Mouse (Mus musculus) ovary, postnatal 10 days (tissue): ENCODE measurements at regions not wholly inside any gene's neighbourhood (a gene's known extent, or its start where the extent isn't known, plus 50 kb on each side); places are given as distances from the start of the nearest gene placed in this dataset.

Experiments used
- DNase-seq: peaks from one replicate; pipeline ENCODE4 v3.0.0; 2022; ENCODE audit warnings: low spot score

DNA sequence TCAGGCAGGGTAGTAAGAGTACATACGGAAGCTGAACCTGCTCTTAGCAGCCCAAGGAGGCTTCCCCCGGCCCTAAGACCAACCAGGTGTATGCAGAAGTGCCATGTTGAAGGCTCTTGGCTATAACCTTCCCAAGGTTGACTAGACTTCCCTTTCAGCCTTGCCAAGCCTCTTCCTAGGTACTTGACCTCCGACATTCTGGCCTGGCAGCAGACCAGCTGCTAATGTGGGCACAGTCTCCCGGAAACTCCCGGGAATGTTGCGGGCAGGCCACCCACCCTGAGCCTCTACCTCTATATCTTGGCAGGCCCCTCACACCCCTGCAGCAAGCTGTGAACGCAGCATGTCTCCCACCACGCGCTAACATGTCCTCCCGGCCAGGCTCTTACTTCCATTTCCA, 201.1 kb downstream of the Thbs2 start:
- no peak for DNase-seq

DNA sequence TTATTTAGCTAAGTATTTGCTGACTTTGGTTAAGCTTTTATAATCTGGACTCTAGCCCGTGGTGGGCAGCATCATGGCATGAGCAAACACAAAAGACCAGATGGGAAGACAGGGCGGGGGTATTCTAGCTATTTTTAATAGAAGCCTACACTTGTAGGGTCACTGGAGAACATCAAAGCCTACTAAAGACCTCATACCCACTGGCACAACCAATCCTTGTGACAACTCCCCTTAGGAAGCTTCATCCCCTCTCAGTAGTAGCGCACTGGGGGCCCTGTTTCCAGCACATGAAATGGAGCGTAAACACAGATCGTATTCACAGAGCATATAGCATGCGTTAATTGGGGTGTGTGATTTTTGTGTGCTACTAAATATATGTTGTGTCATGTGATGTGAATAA, 202.4 kb downstream of the Smoc2 start:
- DNase-seq, result no peak

DNA sequence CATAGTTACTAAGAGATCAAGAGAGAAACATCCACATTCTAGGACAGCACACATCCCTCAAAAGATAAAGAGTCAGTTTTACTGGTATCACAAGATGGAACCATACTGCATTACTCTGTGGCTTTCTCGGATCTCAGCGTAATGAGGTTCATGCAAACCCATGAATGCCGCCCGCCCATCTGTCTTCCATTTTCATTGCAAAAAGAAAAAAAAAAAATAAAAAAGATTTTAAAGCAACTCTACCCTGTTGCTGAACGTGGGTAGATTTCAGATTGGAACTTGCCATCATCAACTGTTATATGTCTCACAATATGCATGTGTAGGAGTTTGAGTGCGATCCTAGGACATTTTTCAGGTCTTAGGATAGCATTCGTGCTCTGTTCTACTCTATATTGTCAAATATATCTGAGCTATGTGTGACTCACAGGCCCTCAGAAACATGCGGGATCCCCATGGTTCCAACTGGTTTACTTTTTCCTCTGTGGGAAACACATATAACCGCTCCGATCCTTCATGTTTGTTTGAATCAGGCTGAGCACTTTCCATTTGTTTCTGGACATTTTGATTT, 199.7 kb downstream of the Smoc2 start:
- no peak for DNase-seq

DNA sequence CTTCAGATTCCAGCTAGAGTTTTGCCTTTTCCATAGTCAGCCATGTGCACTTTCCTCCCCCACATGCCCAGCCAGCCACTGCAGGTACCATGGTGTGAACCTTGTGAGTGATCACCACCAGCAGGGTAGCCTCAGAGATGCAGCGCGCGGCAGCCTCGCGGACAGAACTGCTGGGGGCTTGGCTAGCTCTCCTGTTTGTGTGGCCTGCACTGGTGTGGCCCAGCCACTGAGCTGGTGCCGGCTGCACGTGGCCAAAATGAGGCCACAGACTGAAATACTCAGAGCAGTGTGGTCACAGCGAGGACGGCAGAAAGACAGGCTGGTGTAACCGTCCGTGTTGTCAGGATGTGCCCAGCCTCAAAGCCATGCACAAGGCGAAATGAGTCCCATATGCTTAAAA, 197.4 kb downstream of the Smoc2 start:
- no peak for DNase-seq

DNA sequence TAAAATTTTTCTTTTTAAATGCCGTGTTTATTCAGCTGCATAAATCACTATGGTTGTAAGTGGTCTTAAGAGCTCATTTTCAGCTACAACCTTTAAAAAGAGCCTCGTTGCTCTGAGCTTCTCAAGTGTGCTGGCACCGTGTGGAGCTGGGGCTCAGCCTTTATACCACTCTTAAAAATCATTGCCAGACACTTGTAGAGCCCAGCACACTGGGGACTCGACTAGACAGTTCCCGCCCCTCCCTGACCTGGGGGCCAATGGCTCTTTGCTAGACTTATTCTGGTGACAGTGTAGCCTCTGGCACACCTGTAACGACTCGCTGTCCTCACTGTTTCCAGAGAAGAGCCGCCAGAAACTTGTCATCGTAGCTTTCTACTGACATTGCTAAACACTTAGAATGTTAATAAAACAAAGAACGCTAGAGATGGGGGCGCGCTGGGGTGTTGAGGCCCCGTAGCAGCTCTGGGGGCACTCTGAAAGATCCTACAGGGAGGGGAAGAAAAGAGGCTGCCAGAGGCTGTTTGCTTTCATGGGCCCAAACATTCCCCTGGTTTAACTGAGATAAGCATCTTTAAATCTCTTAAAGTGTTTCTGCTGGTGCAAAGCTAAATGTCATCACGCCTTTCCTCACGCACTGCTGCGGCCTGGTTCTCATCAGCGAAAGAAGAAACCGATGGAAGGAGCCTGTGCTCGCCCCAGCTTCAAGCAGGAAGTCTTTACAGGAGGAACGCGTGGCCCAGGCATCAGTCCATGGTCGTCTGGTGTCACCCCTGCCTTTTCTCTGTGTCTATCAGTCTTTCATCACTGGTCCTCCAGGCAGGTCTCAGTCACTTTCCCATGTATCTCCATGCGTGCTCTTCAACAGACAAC, 196.7 kb downstream of the Smoc2 start:
- DNase-seq, result no peak

DNA sequence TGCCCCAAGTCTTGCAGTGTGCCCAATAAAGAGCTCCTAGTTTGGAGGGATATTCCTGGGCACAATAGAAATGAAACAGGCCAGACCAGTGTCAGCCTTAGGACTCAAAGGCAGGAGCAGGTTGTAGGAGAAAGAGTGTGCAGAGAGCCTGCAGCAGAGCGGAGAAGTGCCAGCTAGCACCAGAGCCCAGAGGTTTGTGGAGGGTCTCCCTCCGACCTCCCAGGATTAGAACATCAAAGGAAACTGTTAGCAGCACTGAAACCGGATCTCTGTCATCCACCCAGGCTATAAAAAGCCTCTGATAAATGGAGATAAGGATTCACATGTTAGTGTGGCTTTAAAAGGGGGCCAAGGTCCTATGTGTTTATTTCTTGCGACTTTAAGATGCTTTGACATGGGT, 196.0 kb downstream of the Smoc2 start:
- DNase-seq, result no peak

DNA sequence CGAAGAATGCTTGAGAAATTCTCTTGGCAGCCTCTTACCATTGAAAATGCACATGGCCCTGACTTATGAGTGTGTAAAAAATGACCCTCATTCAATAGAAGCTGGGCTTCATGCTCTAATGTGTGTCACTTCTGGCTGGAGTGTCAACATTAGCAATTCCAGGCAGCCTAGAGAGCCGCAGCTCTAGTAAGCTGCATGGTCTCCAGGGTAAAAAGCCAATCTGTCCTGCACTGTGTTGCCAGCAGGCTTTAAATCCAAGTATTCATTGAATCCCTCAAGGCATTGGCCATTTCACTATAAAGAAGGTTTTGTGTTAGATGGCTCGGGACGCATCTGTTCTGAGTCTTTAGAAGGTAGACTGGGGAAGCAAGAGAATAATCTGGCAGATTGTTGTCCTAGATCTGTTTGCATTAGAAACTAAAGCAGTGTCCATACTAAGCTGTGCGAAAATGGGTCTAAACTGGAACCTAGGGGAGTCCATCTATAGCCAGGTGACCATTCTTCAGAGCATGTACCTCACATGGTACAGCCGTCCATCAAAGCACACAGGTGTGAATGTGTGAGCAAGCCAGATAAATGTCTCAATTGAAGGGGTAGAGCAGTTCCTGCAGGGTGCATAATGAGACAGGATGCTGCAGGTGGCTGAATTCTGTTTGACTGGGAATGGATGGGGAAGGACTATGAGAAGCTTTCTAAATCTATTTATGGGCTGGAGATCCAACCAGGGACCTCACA, 189.6 kb downstream of the Smoc2 start:
- no peak for DNase-seq

DNA sequence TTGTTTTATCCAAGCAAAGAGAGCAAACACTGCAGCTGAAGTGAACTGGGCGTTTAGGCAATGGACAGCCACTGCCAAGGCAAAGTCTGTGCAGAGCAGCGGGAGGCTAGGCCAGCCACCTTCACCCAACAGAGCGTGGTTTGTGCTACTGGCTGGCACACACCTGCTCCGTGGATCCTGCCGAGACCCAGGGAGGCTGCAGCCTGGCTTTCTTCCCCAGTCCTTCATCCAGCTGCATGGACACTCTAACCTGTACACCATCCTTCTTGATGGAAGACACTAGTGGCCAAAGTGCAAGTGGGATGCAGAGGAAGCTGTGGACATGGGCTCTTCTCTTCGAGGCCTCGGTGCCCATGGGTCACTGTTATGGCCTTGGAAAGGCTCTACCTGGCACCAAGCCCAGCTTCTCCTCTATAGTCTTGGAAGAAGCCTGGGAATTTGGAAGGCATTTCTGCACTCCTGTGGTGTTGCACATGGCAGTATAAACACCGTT, 176.0 kb downstream of the Smoc2 start:
- no peak for DNase-seq
